Mouse (Mus musculus): ENCODE measurements around the gene Cebpzos. TPM values are rescaled to one million over a fixed set of nuclear protein-coding genes. Genes with fewer than 3 reads are reported as not detected.

Gene Cebpzos
- 4.5 TPM in 1 of 2 replicates, not detected in the other for polyA plus RNA-seq (2012; ENCODE audit: insufficient read depth, low replicate concordance)

- H3K36me3 ChIP-seq (replicated peaks; ENCODE audit: low read length), result peaks cover 37% of the 10 kb centered on the region
- no peaks in the 10 kb centered on the region for H3K27me3 ChIP-seq (replicated peaks)
- H3K9me3 ChIP-seq, result no peaks in the 10 kb centered on the region
- no peak for TF ChIP-seq GATA1 (IDR thresholded peaks at IDR 0.05; ENCODE audit: borderline replicate concordance, low read length)
- TF ChIP-seq FLI1 (IDR thresholded peaks at IDR 0.05; ENCODE audit: low read length), result no peak
- peaks cover 21% of the 10 kb centered on the region for H3K4me1 ChIP-seq
- peak within 1 kb of the TSS; percentile 98 for H3K4me3 ChIP-seq (replicated peaks)
Measured at GRCm38 (mm10) chr17:78916369-78916813, at the start of gene Cebpzos. Gene Cebpzos (plus strand): TSS chr17:78916500.

GRCm38 (mm10) chr17:78873886-78874285, 42.4 kb upstream of the Cebpzos start:
- peaks cover 88% of the 10 kb centered on the region for H3K36me3 ChIP-seq (replicated peaks; ENCODE audit: low read length)
- no peaks in the 10 kb centered on the region for H3K27me3 ChIP-seq (replicated peaks)
- TF ChIP-seq FLI1 (IDR thresholded peaks at IDR 0.05; ENCODE audit: low read length), result no peak
- no peak for TF ChIP-seq GATA1 (IDR thresholded peaks at IDR 0.05; ENCODE audit: borderline replicate concordance, low read length)
- H3K4me1 ChIP-seq, result no peaks in the 10 kb centered on the region
- H3K9me3 ChIP-seq, result no peaks in the 10 kb centered on the region
- no peak overlapping the region for H3K4me3 ChIP-seq (replicated peaks)

- peaks cover 21% of the 10 kb centered on the region for H3K4me1 ChIP-seq
- peaks cover 47% of the 10 kb centered on the region for H3K36me3 ChIP-seq (replicated peaks; ENCODE audit: low read length)
- peak overlapping the region; percentile 93 for H3K4me3 ChIP-seq (replicated peaks)
- H3K9me3 ChIP-seq, result peaks cover 10% of the 10 kb centered on the region
- H3K27me3 ChIP-seq (replicated peaks), result no peaks in the 10 kb centered on the region
- TF ChIP-seq FLI1 (IDR thresholded peaks at IDR 0.05; ENCODE audit: low read length) (no peak), GATA1 (IDR thresholded peaks at IDR 0.05; ENCODE audit: borderline replicate concordance, low read length) (no peak)
Measured at GRCm38 (mm10) chr17:78881878-78882304, 34.4 kb upstream of the Cebpzos start.

GRCm38 (mm10) chr17:78882401-78883112, 33.7 kb upstream of the Cebpzos start, which contains the start of gene Eif2ak2:
Gene Eif2ak2 (minus strand): TSS chr17:78882573.
- TF ChIP-seq GATA1 (IDR thresholded peaks at IDR 0.05; ENCODE audit: borderline replicate concordance, low read length) (no peak), FLI1 (IDR thresholded peaks at IDR 0.05; ENCODE audit: low read length) (no peak)
- peaks cover 42% of the 10 kb centered on the region for H3K36me3 ChIP-seq (replicated peaks; ENCODE audit: low read length)
- H3K4me3 ChIP-seq (replicated peaks), result peak within 1 kb of the TSS; percentile 93
- no peaks in the 10 kb centered on the region for H3K27me3 ChIP-seq (replicated peaks)
- peaks cover 21% of the 10 kb centered on the region for H3K4me1 ChIP-seq
- peaks cover 10% of the 10 kb centered on the region for H3K9me3 ChIP-seq

GRCm38 (mm10) chr17:78883291-78883690, 33.0 kb upstream of the Cebpzos start:
- peaks cover 10% of the 10 kb centered on the region for H3K9me3 ChIP-seq
- H3K4me3 ChIP-seq (replicated peaks), result no peak overlapping the region
- peaks cover 34% of the 10 kb centered on the region for H3K36me3 ChIP-seq (replicated peaks; ENCODE audit: low read length)
- TF ChIP-seq GATA1 (IDR thresholded peaks at IDR 0.05; ENCODE audit: borderline replicate concordance, low read length), result no peak
- TF ChIP-seq FLI1 (IDR thresholded peaks at IDR 0.05; ENCODE audit: low read length), result no peak
- H3K4me1 ChIP-seq, result peaks cover 21% of the 10 kb centered on the region
- no peaks in the 10 kb centered on the region for H3K27me3 ChIP-seq (replicated peaks)

- Histone ChIP-seq H3K27me3 (replicated peaks) (no peaks in the 10 kb centered on the region), H3K9me3 (peaks cover 10% of the 10 kb centered on the region), H3K36me3 (replicated peaks; ENCODE audit: low read length) (peaks cover 15% of the 10 kb centered on the region), H3K4me1 (peaks cover 17% of the 10 kb centered on the region), H3K4me3 (replicated peaks) (no peak overlapping the region)
- TF ChIP-seq GATA1 (IDR thresholded peaks at IDR 0.05; ENCODE audit: borderline replicate concordance, low read length) (no peak), FLI1 (IDR thresholded peaks at IDR 0.05; ENCODE audit: low read length) (no peak)
Measured at GRCm38 (mm10) chr17:78885286-78886065, 30.8 kb upstream of the Cebpzos start.

GRCm38 (mm10) chr17:78888554-78888953, 27.7 kb upstream of the Cebpzos start:
- Histone ChIP-seq H3K36me3 (replicated peaks; ENCODE audit: low read length) (peaks cover 9% of the 10 kb centered on the region), H3K27me3 (replicated peaks) (peaks cover 5% of the 10 kb centered on the region), H3K4me1 (no peaks in the 10 kb centered on the region), H3K4me3 (replicated peaks) (no peak overlapping the region), H3K9me3 (peaks cover 10% of the 10 kb centered on the region)
- TF ChIP-seq GATA1 (IDR thresholded peaks at IDR 0.05; ENCODE audit: borderline replicate concordance, low read length) (no peak), FLI1 (IDR thresholded peaks at IDR 0.05; ENCODE audit: low read length) (no peak)

- Histone ChIP-seq H3K4me3 (replicated peaks) (no peak overlapping the region), H3K9me3 (peaks cover 10% of the 10 kb centered on the region), H3K4me1 (no peaks in the 10 kb centered on the region), H3K27me3 (replicated peaks) (peaks cover 5% of the 10 kb centered on the region), H3K36me3 (replicated peaks; ENCODE audit: low read length) (peaks cover 8% of the 10 kb centered on the region)
- TF ChIP-seq GATA1 (IDR thresholded peaks at IDR 0.05; ENCODE audit: borderline replicate concordance, low read length) (no peak), FLI1 (IDR thresholded peaks at IDR 0.05; ENCODE audit: low read length) (no peak)
Measured at GRCm38 (mm10) chr17:78889184-78889583, 27.1 kb upstream of the Cebpzos start.

- Histone ChIP-seq H3K4me3 (replicated peaks) (no peak overlapping the region), H3K36me3 (replicated peaks; ENCODE audit: low read length) (no peaks in the 10 kb centered on the region), H3K9me3 (no peaks in the 10 kb centered on the region), H3K4me1 (peaks cover 11% of the 10 kb centered on the region), H3K27me3 (replicated peaks) (peaks cover 7% of the 10 kb centered on the region)
- TF ChIP-seq GATA1 (IDR thresholded peaks at IDR 0.05; ENCODE audit: borderline replicate concordance, low read length) (no peak), FLI1 (IDR thresholded peaks at IDR 0.05; ENCODE audit: low read length) (no peak)
Measured at GRCm38 (mm10) chr17:78891020-78891419, 25.3 kb upstream of the Cebpzos start.

GRCm38 (mm10) chr17:78894991-78895390, 21.3 kb upstream of the Cebpzos start:
- H3K27me3 ChIP-seq (replicated peaks), result peaks cover 14% of the 10 kb centered on the region
- TF ChIP-seq GATA1 (IDR thresholded peaks at IDR 0.05; ENCODE audit: borderline replicate concordance, low read length) (no peak), FLI1 (IDR thresholded peaks at IDR 0.05; ENCODE audit: low read length) (no peak)
- H3K4me1 ChIP-seq, result peaks cover 21% of the 10 kb centered on the region
- H3K4me3 ChIP-seq (replicated peaks), result no peak overlapping the region
- no peaks in the 10 kb centered on the region for H3K9me3 ChIP-seq
- H3K36me3 ChIP-seq (replicated peaks; ENCODE audit: low read length), result no peaks in the 10 kb centered on the region

Data from megakaryocyte, embryonic 14.5 days (primary cell).